Mouse (Mus musculus): ENCODE data around the gene Sepsecs.

Gene Sepsecs

DNA sequence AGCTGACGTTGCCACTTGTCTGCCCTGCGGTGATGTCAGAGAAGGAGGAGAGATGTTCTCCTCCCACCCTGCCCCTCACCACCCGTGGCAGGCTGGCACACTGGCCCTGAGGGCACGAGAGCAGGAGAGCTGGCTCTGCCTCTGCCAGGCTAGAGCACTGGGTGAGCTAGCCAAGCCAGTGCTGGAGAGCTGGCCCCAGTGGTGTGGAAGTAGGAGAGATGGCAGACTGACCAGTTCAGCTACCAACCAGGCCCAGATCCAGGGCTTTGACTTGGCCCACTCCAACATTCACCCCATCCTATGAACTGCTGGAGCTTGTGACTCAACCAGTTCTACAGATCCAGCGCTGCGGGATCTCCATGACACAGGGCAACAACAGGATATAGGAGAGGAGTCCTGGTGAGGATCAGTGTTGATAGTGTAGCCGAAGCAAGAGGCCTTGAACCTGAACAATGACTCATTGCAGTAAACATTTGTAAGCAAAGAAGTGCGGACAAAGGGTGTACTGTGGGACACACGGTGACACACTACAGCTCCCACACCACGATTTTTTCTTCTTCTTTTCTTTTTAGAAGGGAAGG is 58.1 kb downstream of the Sepsecs start:
- DNase-seq (ENCODE audit: low read depth in 2 of 2, low spot score in 2 of 2): no peak

DNA sequence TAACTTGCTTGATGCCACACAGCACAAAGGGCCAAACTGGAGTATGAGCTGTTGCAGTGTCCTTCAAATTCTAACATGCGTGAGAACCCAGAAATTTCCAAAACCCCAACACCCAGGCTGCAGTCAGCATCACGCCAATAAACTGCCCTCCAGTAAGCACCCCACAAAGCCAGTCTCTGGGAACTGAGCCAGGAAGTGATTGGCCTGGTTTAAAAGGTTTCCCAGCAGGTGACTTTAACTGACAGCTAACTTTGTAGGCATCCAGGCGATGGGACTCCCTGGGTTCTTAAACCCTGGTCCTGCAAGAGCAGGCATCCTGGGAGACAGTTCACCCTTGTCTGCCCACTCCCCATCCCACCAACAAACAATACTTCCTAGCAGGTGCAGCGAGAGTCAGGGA is 59.2 kb downstream of the Sepsecs start:
- no peak for DNase-seq (ENCODE audit: low read depth in 2 of 2, low spot score in 2 of 2)

DNA sequence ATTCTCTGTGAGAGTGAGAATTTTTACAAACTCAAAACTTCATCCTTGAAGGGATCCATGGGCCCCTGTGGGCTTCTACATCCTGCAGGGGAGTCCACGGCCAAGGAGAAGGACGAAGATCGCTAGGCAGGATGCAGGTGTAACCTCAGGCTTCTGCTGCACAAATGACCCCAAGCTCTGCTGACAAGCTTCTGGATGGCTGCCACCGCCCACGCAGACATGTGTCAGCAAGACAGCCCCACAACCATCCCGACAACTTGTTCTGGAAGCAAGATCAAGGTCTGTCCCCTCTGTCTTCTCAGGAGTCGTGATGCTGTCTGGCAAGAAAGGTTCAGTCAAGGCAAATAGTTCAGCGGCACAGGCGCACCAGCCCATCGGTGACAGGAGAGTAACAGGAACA is 59.8 kb downstream of the Sepsecs start:
- DNase-seq (ENCODE audit: low read depth in 2 of 2, low spot score in 2 of 2): no peak

DNA sequence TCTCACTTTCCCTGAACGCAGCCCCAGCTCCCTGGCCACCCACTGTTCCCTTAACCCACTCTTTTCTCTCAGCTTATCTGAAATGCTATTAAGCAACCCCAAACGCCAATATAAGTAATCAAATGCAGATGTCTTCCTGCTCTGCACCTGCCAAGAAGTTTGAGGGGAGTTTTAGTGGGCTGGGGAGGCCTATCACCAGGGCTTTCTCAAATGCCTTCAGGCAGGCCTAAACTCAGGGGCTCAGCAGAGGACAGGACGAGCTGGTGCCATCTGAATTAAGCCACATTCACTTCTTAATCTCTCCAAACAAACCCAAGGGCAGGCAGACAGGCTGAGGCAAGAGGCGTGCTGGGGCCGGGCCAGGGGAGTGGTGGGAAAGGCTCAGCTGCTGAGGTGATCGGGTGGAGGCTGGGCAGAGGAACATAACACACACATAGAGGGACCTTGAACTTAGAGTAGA is 64.9 kb downstream of the Sepsecs start:
- DNase-seq (ENCODE audit: low read depth in 2 of 2, low spot score in 2 of 2): no peak

- DNase-seq (ENCODE audit: low read depth in 2 of 2, low spot score in 2 of 2): no peak
Observed at GRCm38 (mm10) chr5:52590612-52591011, 78.9 kb downstream of the Sepsecs start.
